Mouse (Mus musculus) bone marrow, adult 2 months (tissue): ENCODE measurements around the gene Atp8b4.

ENCODE experiments used
- CTCF ChIP-seq: fragments of 200-500 bp; IDR thresholded peaks from 2 replicates; pipeline ENCODE4 v1.5.1; 2011; ENCODE audit warnings: low read length, control low read depth; ENCODE audit not compliant: control insufficient read depth, insufficient read depth
- POLR2A ChIP-seq: fragments of 200-500 bp; IDR thresholded peaks from 2 replicates; pipeline ENCODE4 v1.6.1; 2011; ENCODE audit warnings: low read depth, mild to moderate bottlenecking, control low read depth, low read length, borderline replicate concordance; ENCODE audit not compliant: control insufficient read depth

- no peak for TF ChIP-seq CTCF
- no peak for TF ChIP-seq POLR2A
These were observed 163.3 kb downstream of the Atp8b4 start for GRCm38 (mm10) chr2:126337143-126337542.
